9 mouse cellular contexts compared by ENCODE assay signal in genomic region chr11:53566646-53567045, GRCm38 (mm10). TPM values are rescaled to one million over a fixed set of nuclear protein-coding genes. Genes with fewer than 3 reads are reported as not detected.
DNase-seq lines count a peak whose midpoint lies in the region; ATAC-seq and TF ChIP-seq lines count a peak whose summit lies in the region.
"Had no signal": no experiment of that assay in that cellular context is flagged by ENCODE, and none has a peak within 500 bp of the region (broad histone marks: within the 10 kb centered on the region; RNA-seq: fewer than 3 reads in every experiment).

No protein-coding gene starts in this region.

- 85% methylated on average over 4 of the region's 4 CpGs for WGBS in liver, embryonic 11.5 days
- 82% methylated on average over 4 of the region's 4 CpGs for WGBS in intestine, postnatal 0 days
- 90% methylated on average over 4 of the region's 4 CpGs for WGBS in neural tube, embryonic 13.5 days

- ATAC-seq in liver, embryonic 11.5 days (replicated peaks; ENCODE audit: low FRiP score): no peak
- ATAC-seq in erythroblast, adult 5-6 weeks (replicated peaks; ENCODE audit: low FRiP score, poor library complexity, severe bottlenecking): 0 out of 2 replicates have a peak, but pooled peaks have one; percentile 2
- ATAC-seq in intestine, postnatal 0 days: no peak
- ATAC-seq in neural tube, embryonic 13.5 days (ENCODE audit: low read depth): peak; percentile 59

- DNase-seq in liver, embryonic 11.5 days (ENCODE audit: low spot score): no peak
- DNase-seq in liver: no peak
- DNase-seq in cerebellum, adult 11 months: no peak
- DNase-seq in kidney, adult 18-20 months: no peak
- no peak for DNase-seq in yolk sac, embryonic 10.5 days (ENCODE audit: low spot score)

- no peaks in the 10 kb centered on the region for H3K36me3 ChIP-seq in liver, embryonic 11.5 days (ENCODE audit: control insufficient read depth, insufficient read depth, low read length)
- no peaks in the 10 kb centered on the region for H3K36me3 ChIP-seq in intestine, postnatal 0 days (ENCODE audit: control insufficient read depth, insufficient read depth)
- H3K36me3 ChIP-seq in neural tube, embryonic 13.5 days: peaks cover 13% of the 10 kb centered on the region

- peaks cover 10% of the 10 kb centered on the region for H3K4me1 ChIP-seq in liver, embryonic 11.5 days (replicated peaks; ENCODE audit: control insufficient read depth, insufficient read depth, low read length)
- no peaks in the 10 kb centered on the region; the same call in 1 of the 2 replicates for H3K4me1 ChIP-seq in intestine, postnatal 0 days (replicated peaks; ENCODE audit: control insufficient read depth, insufficient read depth, low read length)
- peaks cover 29% of the 10 kb centered on the region for H3K4me1 ChIP-seq in neural tube, embryonic 13.5 days (replicated peaks)

- peak overlapping the region; percentile 85 for H3K4me2 ChIP-seq in liver, embryonic 11.5 days
- peak overlapping the region; percentile 87 for H3K4me2 ChIP-seq in intestine, postnatal 0 days (replicated peaks; ENCODE audit: low read depth)
- H3K4me2 ChIP-seq in neural tube, embryonic 13.5 days: peak overlapping the region; percentile 59

- H3K27ac ChIP-seq in liver, embryonic 11.5 days (ENCODE audit: low read depth, low read length): no peak overlapping the region
- H3K27ac ChIP-seq in intestine, postnatal 0 days (ENCODE audit: low read depth, low read length): no peak overlapping the region
- H3K27ac ChIP-seq in neural tube, embryonic 13.5 days (replicated peaks): 0 out of 2 replicates have a peak overlapping the region, but pooled peaks have one; percentile 91

- peak overlapping the region; percentile 79 for H3K4me3 ChIP-seq in liver, embryonic 11.5 days (ENCODE audit: low read depth, low read length)
- peak overlapping the region; percentile 94; the same call in 1 of the 2 replicates for H3K4me3 ChIP-seq in intestine, postnatal 0 days (ENCODE audit: low read depth, low read length)
- peak overlapping the region; percentile 89 for H3K4me3 ChIP-seq in neural tube, embryonic 13.5 days

- H3K9me3 ChIP-seq in liver, embryonic 11.5 days (ENCODE audit: control insufficient read depth, low read length): no peaks in the 10 kb centered on the region
- no peaks in the 10 kb centered on the region for H3K9me3 ChIP-seq in intestine, postnatal 0 days (ENCODE audit: control insufficient read depth)
- no peaks in the 10 kb centered on the region; the same call in 1 of the 2 replicates for H3K9me3 ChIP-seq in neural tube, embryonic 13.5 days

- H3K27me3 ChIP-seq in liver, embryonic 11.5 days (replicated peaks; ENCODE audit: control insufficient read depth, insufficient read depth, low read length): no peaks in the 10 kb centered on the region
- H3K27me3 ChIP-seq in intestine, postnatal 0 days (replicated peaks; ENCODE audit: control insufficient read depth, insufficient read depth, low read length): no peaks in the 10 kb centered on the region
- H3K27me3 ChIP-seq in neural tube, embryonic 13.5 days: no peaks in the 10 kb centered on the region

- TF ChIP-seq CTCF in intestine, postnatal 0 days (IDR thresholded peaks at IDR 0.05; ENCODE audit: low read depth): no peak

- H3K9ac ChIP-seq in liver, embryonic 11.5 days (ENCODE audit: low read depth, low read length): peak overlapping the region; percentile 58; the same call in 1 of the 2 replicates
- 0 out of 2 replicates have a peak overlapping the region, but pooled peaks have one; percentile 66 for H3K9ac ChIP-seq in intestine, postnatal 0 days (ENCODE audit: low read depth, low read length)
- peak overlapping the region; percentile 91 for H3K9ac ChIP-seq in neural tube, embryonic 13.5 days

RNA-seq across cellular contexts. Expression of gene Kif3a, which starts 0.5 kb away (rescaled TPM):
- 22.3 and 27.4 TPM in 2 replicates for polyA plus RNA-seq in liver, embryonic 11.5 days (2014; fragmentation: Nextera tagmentation; extraction: Ambion mirVana)
- total RNA-seq in erythroblast, adult 5-6 weeks (2015; ENCODE audit: low replicate concordance): 1.3 and 4.4 TPM in 2 replicates
- total RNA-seq in erythroblast, adult 5-6 weeks (2017; ENCODE audit: low replicate concordance): 2.8 and 5.2 TPM in 2 replicates
- 17.0 and 18.4 TPM in 2 replicates for polyA plus RNA-seq in intestine, postnatal 0 days (2015; fragmentation: Nextera tagmentation; extraction: Ambion mirVana)
- 265 and 272 TPM in 2 replicates for polyA plus RNA-seq in neural tube, embryonic 13.5 days (2015; fragmentation: Nextera tagmentation; extraction: Ambion mirVana)

RNA-seq across cellular contexts. Expression of gene Sept8, which starts 47.6 kb away (rescaled TPM):
- polyA plus RNA-seq in liver, embryonic 11.5 days (2014; fragmentation: Nextera tagmentation; extraction: Ambion mirVana): 43.4 and 47.4 TPM in 2 replicates
- 28.1 and 29.9 TPM in 2 replicates for total RNA-seq in erythroblast, adult 5-6 weeks (2015; ENCODE audit: low replicate concordance)
- total RNA-seq in erythroblast, adult 5-6 weeks (2017; ENCODE audit: low replicate concordance): 31.2 and 60.5 TPM in 2 replicates
- polyA plus RNA-seq in intestine, postnatal 0 days (2015; fragmentation: Nextera tagmentation; extraction: Ambion mirVana): 10.0 and 10.5 TPM in 2 replicates
- polyA plus RNA-seq in neural tube, embryonic 13.5 days (2015; fragmentation: Nextera tagmentation; extraction: Ambion mirVana): 21.3 and 24.2 TPM in 2 replicates

RNA-seq across cellular contexts. Expression of gene Il4, which starts 51.8 kb away (rescaled TPM):
- 1.9 and 3.2 TPM in 2 replicates for polyA plus RNA-seq in liver, embryonic 11.5 days (2014; fragmentation: Nextera tagmentation; extraction: Ambion mirVana)
- total RNA-seq in erythroblast, adult 5-6 weeks (2015; ENCODE audit: low replicate concordance): not detected in 2 replicates
- total RNA-seq in erythroblast, adult 5-6 weeks (2017; ENCODE audit: low replicate concordance): 1.1 TPM in 1 of 2 replicates, not detected in the other
- polyA plus RNA-seq in intestine, postnatal 0 days (2015; fragmentation: Nextera tagmentation; extraction: Ambion mirVana): 0.29 and 0.39 TPM in 2 replicates
- polyA plus RNA-seq in neural tube, embryonic 13.5 days (2015; fragmentation: Nextera tagmentation; extraction: Ambion mirVana): 2.1 and 2.5 TPM in 2 replicates
- total RNA-seq: left cerebral cortex, adult 18-20 months had no signal

Comparison
In these comparisons a context has a peak if more than half of its experiments do, and no peak if none do; other contexts are left out.
1. ATAC-seq: peak in erythroblast, adult 5-6 weeks (single experiment) and neural tube, embryonic 13.5 days (single experiment); none in liver, embryonic 11.5 days (single experiment) and intestine, postnatal 0 days (single experiment).
2. Peak in every context shown above with its lines, with median percentiles within 50 percentile points of each other: H3K4me2 ChIP-seq, H3K4me3 ChIP-seq and H3K9ac ChIP-seq.